Mouse (Mus musculus) thymus, postnatal 10 days (tissue): ENCODE measurements around the gene Pecr.
"Not testable (repeated sequence)": the region's sequence is repeated elsewhere in the genome, so short reads cannot be mapped to it uniquely, and the experiment has no call there.

Experiments
- DNase-seq, 2 experiments: peaks; one replicate each; pipeline ENCODE4 v3.0.0; 2021; ENCODE audit warnings: low spot score in 2 of 2

Pecr gene

GRCm38 (mm10) chr1:72287893-72288292 lies 3.8 kb upstream of the Pecr start:
- DNase-seq = no peak

GRCm38 (mm10) chr1:72286904-72287303 lies 2.8 kb upstream of the Pecr start:
- DNase-seq = no peak

- DNase-seq = no peak
These were observed 425 bp upstream of the Pecr start for GRCm38 (mm10) chr1:72284539-72284938.

- no peak for DNase-seq
These were observed 1.5 kb downstream of the Pecr start for GRCm38 (mm10) chr1:72282604-72283003.

- no peak for DNase-seq
These were observed 6.0 kb downstream of the Pecr start for GRCm38 (mm10) chr1:72278085-72278484.

- DNase-seq = no peak
These were observed 21.0 kb downstream of the Pecr start for GRCm38 (mm10) chr1:72263099-72263498.

GRCm38 (mm10) chr1:72256381-72257256 lies 27.5 kb downstream of the Pecr start:
- no peak for DNase-seq

- no peak for DNase-seq
These were observed 28.3 kb downstream of the Pecr start for GRCm38 (mm10) chr1:72255854-72256175.

- DNase-seq = peak; percentile 35 to 56
These were observed 28.9 kb downstream of the Pecr start for GRCm38 (mm10) chr1:72255062-72255853.

GRCm38 (mm10) chr1:72254545-72255061 lies 29.5 kb downstream of the Pecr start:
- peak; percentile 73 to 84 for DNase-seq

- peak in 1 of 2 experiments; percentile 9 for DNase-seq
These were observed 30.1 kb downstream of the Pecr start for GRCm38 (mm10) chr1:72253881-72254491.

- no peak for DNase-seq
These were observed 32.3 kb downstream of the Pecr start for GRCm38 (mm10) chr1:72251806-72252205.

- not testable (repeated sequence) for DNase-seq
These were observed 35.8 kb downstream of the Pecr start for GRCm38 (mm10) chr1:72248226-72248737.

GRCm38 (mm10) chr1:72244317-72245036 lies 39.6 kb downstream of the Pecr start:
- no peak for DNase-seq

GRCm38 (mm10) chr1:72243656-72244316 lies 40.3 kb downstream of the Pecr start:
- DNase-seq = peak; percentile 91 to 96

GRCm38 (mm10) chr1:72242581-72243143 lies 41.5 kb downstream of the Pecr start:
- no peak for DNase-seq

- DNase-seq = not testable (repeated sequence)
These were observed 45.0 kb downstream of the Pecr start for GRCm38 (mm10) chr1:72239113-72239512.

- DNase-seq = no peak
These were observed 46.0 kb downstream of the Pecr start for GRCm38 (mm10) chr1:72238016-72238580.

- DNase-seq = peak in 1 of 2 experiments; percentile 27
These were observed 46.9 kb downstream of the Pecr start for GRCm38 (mm10) chr1:72237007-72237775.
